Mouse (Mus musculus): ENCODE data around the gene Prmt2. TPM values are rescaled to one million over a fixed set of nuclear protein-coding genes. Genes with fewer than 3 reads are reported as not detected.

Prmt2 gene
- polyA plus RNA-seq, 1 experiment from 2014 or later = 50.8 TPM

DNA sequence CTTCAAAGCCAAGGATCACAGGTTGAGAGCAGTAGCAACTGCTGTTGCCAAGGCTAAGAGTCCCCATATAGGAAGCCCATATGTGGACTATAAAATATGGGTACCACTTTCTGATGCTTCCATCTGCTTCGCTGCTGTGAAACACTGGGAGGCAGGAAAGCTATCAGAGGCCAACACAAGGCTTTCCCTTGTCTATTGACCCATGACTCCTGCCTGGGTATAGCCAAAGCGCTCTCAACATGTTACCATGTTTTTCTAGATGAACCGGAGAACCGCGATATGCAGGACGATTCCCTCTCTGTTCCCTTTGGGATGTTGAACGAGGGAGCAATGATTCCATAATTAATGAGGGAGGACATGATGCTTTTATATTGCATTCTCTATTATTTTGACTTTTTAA lies 26.9 kb downstream of the Prmt2 start:
- DNase-seq (ENCODE audit: low spot score) = no peak
- Histone ChIP-seq H3K9me3 (ENCODE audit: low read length) (no peaks in the 10 kb centered on the region), H3K36me3 (ENCODE audit: insufficient read depth, low read length) (peaks cover 4% of the 10 kb centered on the region; the same call in 1 of the 2 replicates), H3K4me1 (ENCODE audit: insufficient read depth, low read depth, low read length) (no peaks in the 10 kb centered on the region), H3K27me3 (replicated peaks; ENCODE audit: insufficient read depth, low read length) (no peaks in the 10 kb centered on the region), H3K9ac (replicated peaks; ENCODE audit: low read depth) (no peak overlapping the region), H3K27ac (ENCODE audit: low read length) (no peak overlapping the region), H3K4me3 (ENCODE audit: low read depth, low read length) (no peak overlapping the region), H3K4me2 (replicated peaks; ENCODE audit: low read depth, low read length) (no peak overlapping the region)
- no peak for ATAC-seq
- no peak for TF ChIP-seq CTCF (IDR thresholded peaks at IDR 0.05)
- TF ChIP-seq EP300 (IDR thresholded peaks at IDR 0.05) = no peak
- WGBS = 97% methylated on average over 7 of the region's 7 CpGs

DNA sequence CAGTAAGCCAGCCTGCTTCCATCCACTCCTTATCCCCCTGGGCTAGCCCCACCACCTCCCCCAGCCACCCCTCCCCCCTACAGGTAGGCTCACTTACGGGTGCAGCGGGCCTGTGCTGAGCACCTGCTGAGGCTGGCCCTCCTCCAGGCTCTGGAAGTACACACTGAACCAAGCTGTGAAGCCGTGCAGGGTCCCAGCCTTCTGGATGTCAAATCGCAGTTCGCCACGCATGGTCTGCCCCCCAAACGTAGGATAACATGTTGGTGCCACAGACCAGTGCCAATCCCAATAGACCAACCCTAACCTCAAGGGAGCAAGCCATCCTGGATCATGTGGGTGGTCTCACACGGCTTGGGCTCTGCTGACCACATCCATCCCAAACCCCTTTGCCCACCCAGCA lies 28.4 kb downstream of the Prmt2 start:
- H3K27me3 ChIP-seq (replicated peaks; ENCODE audit: insufficient read depth, low read length) = no peaks in the 10 kb centered on the region

DNA sequence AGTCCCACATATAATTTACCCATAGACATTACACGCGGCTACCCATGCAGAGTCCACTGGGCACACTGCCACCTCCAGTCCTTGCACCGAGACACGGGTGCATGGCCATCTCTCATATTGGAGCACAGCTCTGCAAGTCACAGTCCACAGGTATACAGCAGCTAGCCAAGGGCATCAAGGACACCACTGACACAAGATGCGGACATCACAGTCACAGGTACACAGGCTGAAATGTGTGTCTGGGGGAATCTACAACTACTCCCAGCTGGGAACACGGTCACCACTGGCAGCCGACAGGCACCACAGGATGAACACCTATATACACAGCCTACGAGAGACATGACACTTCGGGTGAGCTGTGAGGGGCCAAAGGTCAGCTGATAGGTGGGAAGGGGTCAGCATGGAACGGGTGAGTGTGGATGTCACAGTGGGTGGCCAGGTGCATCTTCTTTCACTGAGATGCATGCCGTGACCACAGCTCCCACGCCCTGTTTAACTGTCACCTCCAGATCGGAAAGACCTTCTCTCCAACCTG lies 30.3 kb downstream of the Prmt2 start:
- H3K27me3 ChIP-seq (replicated peaks; ENCODE audit: insufficient read depth, low read length) = no peaks in the 10 kb centered on the region
- H3K4me1 ChIP-seq (ENCODE audit: insufficient read depth, low read depth, low read length) = no peaks in the 10 kb centered on the region
- H3K9ac ChIP-seq (replicated peaks; ENCODE audit: low read depth) = no peak overlapping the region
- ATAC-seq (no peak), DNase-seq (ENCODE audit: low spot score) (no peak)
- H3K9me3 ChIP-seq (ENCODE audit: low read length) = no peaks in the 10 kb centered on the region
- no peak overlapping the region for H3K4me3 ChIP-seq (ENCODE audit: low read depth, low read length)
- no peaks in the 10 kb centered on the region for H3K36me3 ChIP-seq (ENCODE audit: insufficient read depth, low read length)
- no peak overlapping the region for H3K27ac ChIP-seq (ENCODE audit: low read length)
- no peak for TF ChIP-seq EP300 (IDR thresholded peaks at IDR 0.05)
- TF ChIP-seq CTCF (IDR thresholded peaks at IDR 0.05) = no peak
- no peak overlapping the region for H3K4me2 ChIP-seq (replicated peaks; ENCODE audit: low read depth, low read length)
- 84% methylated on average over 13 of the region's 13 CpGs for WGBS

More for the DNA sequence above, 28.4 kb downstream of the Prmt2 start:
- H3K9me3 ChIP-seq (ENCODE audit: low read length) = no peaks in the 10 kb centered on the region
- no peak for DNase-seq (ENCODE audit: low spot score)
- H3K4me3 ChIP-seq (ENCODE audit: low read depth, low read length) = no peak overlapping the region
- no peak overlapping the region for H3K4me2 ChIP-seq (replicated peaks; ENCODE audit: low read depth, low read length)
- H3K36me3 ChIP-seq (ENCODE audit: insufficient read depth, low read length) = no peaks in the 10 kb centered on the region
- H3K9ac ChIP-seq (replicated peaks; ENCODE audit: low read depth) = no peak overlapping the region
- no peak for TF ChIP-seq EP300 (IDR thresholded peaks at IDR 0.05)
- TF ChIP-seq CTCF (IDR thresholded peaks at IDR 0.05) = no peak
- WGBS = 86% methylated on average over 8 of the region's 8 CpGs
- H3K27ac ChIP-seq (ENCODE audit: low read length) = no peak overlapping the region
- H3K4me1 ChIP-seq (ENCODE audit: insufficient read depth, low read depth, low read length) = no peaks in the 10 kb centered on the region
- ATAC-seq = no peak

DNA sequence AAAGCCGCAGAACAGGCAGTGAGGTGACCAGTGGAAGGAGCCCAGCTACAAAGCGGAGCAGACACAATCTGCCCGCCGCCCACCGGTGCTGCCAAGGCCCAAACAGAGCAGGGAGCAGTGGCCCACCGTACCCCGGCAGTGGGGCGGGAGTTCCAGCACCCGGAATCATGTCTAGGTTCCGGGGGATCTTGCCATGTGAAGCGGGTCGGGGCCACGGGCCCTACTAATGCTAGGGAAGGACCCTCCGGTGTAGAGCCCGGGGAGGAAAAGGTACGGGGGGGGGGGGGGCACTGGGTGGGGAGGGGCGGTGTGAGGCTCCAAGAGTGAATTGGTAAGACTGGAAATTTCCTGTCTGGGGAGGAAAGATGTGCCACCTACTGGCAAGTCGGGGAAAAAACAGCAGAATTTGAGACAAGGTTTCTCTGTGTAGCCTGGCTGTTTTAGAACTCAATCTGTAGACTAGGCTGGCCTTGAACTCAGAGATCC lies 33.8 kb downstream of the Prmt2 start:
- Histone ChIP-seq H3K9ac (replicated peaks; ENCODE audit: low read depth) (no peak overlapping the region), H3K4me2 (replicated peaks; ENCODE audit: low read depth, low read length) (peak overlapping the region; percentile 59), H3K27ac (ENCODE audit: low read length) (no peak overlapping the region), H3K9me3 (ENCODE audit: low read length) (no peaks in the 10 kb centered on the region), H3K27me3 (replicated peaks; ENCODE audit: insufficient read depth, low read length) (no peaks in the 10 kb centered on the region), H3K4me3 (ENCODE audit: low read depth, low read length) (peak overlapping the region; percentile 20; the same call in 1 of the 2 replicates), H3K4me1 (ENCODE audit: insufficient read depth, low read depth, low read length) (no peaks in the 10 kb centered on the region), H3K36me3 (ENCODE audit: insufficient read depth, low read length) (no peaks in the 10 kb centered on the region)
- peak; percentile 63 for TF ChIP-seq CTCF (IDR thresholded peaks at IDR 0.05)
- no peak for TF ChIP-seq EP300 (IDR thresholded peaks at IDR 0.05)
- DNase-seq (ENCODE audit: low spot score) (peak; percentile 66), ATAC-seq (no peak)
- 18% methylated on average over 18 of the region's 18 CpGs for WGBS

GRCm38 (mm10) chr10:76201978-76202377 lies 35.7 kb downstream of the Prmt2 start:
- ATAC-seq = no peak
- Histone ChIP-seq H3K4me2 (replicated peaks; ENCODE audit: low read depth, low read length) (no peak overlapping the region), H3K4me3 (ENCODE audit: low read depth, low read length) (no peak overlapping the region), H3K36me3 (ENCODE audit: insufficient read depth, low read length) (no peaks in the 10 kb centered on the region), H3K9ac (replicated peaks; ENCODE audit: low read depth) (no peak overlapping the region), H3K4me1 (ENCODE audit: insufficient read depth, low read depth, low read length) (no peaks in the 10 kb centered on the region), H3K27me3 (replicated peaks; ENCODE audit: insufficient read depth, low read length) (no peaks in the 10 kb centered on the region), H3K27ac (ENCODE audit: low read length) (no peak overlapping the region), H3K9me3 (ENCODE audit: low read length) (no peaks in the 10 kb centered on the region)
- TF ChIP-seq EP300 (IDR thresholded peaks at IDR 0.05) = no peak
- peak; percentile 78 for TF ChIP-seq CTCF (IDR thresholded peaks at IDR 0.05)
- WGBS = 21% methylated on average over 7 of the region's 7 CpGs
- DNase-seq (ENCODE audit: low spot score) = peak; percentile 73

- H3K9ac ChIP-seq (replicated peaks; ENCODE audit: low read depth) = no peak overlapping the region
- no peak for ATAC-seq
Observed at GRCm38 (mm10) chr10:76201416-76201815, 36.2 kb downstream of the Prmt2 start.

More at GRCm38 (mm10) chr10:76201416-76201815, 36.2 kb downstream of the Prmt2 start:
- DNase-seq (ENCODE audit: low spot score) = no peak
- TF ChIP-seq EP300 (IDR thresholded peaks at IDR 0.05) (no peak), CTCF (IDR thresholded peaks at IDR 0.05) (no peak)
- Histone ChIP-seq H3K27ac (ENCODE audit: low read length) (no peak overlapping the region), H3K36me3 (ENCODE audit: insufficient read depth, low read length) (no peaks in the 10 kb centered on the region), H3K4me2 (replicated peaks; ENCODE audit: low read depth, low read length) (no peak overlapping the region), H3K9me3 (ENCODE audit: low read length) (no peaks in the 10 kb centered on the region), H3K4me1 (ENCODE audit: insufficient read depth, low read depth, low read length) (no peaks in the 10 kb centered on the region), H3K4me3 (ENCODE audit: low read depth, low read length) (no peak overlapping the region), H3K27me3 (replicated peaks; ENCODE audit: insufficient read depth, low read length) (no peaks in the 10 kb centered on the region)
- WGBS = 83% methylated on average over 3 of the region's 3 CpGs
